Mouse (Mus musculus): ENCODE data around the gene Trak1. TPM values are rescaled to one million over a fixed set of nuclear protein-coding genes. Genes with fewer than 3 reads are reported as not detected.

The Trak1 gene
- total RNA-seq, 1 experiment: 18.9 TPM

GRCm38 (mm10) chr9:121414237-121414636, 116.9 kb downstream of the Trak1 start:
- H3K36me3 ChIP-seq (ENCODE audit: control insufficient read depth, insufficient read depth, low read length, poor library complexity, severe bottlenecking): peaks cover 10% of the 10 kb centered on the region; the same call in 1 of the 2 replicates
- peaks cover 15% of the 10 kb centered on the region for H3K9me3 ChIP-seq (ENCODE audit: control insufficient read depth, insufficient read depth, low read depth, low read length)
- in situ Hi-C loops (cut with MboI; ENCODE audit: low sequenced_read_pairs in 2 of 2, unreplicated experiment in 2 of 2): no loop called here
- H3K4me3 ChIP-seq (ENCODE audit: insufficient read depth in 1 of 2, low read depth in 1 of 2, low read length in 2 of 2, poor library complexity in 1 of 2, severe bottlenecking in 1 of 2): no peak overlapping the region
- H3K4me1 ChIP-seq (ENCODE audit: control insufficient read depth in 2 of 2, insufficient read depth in 2 of 2, low read length in 2 of 2, poor library complexity in 1 of 2): peaks cover 0 to 4% of the 10 kb centered on the region in 2 experiments; a peak in 1 of 4 replicates
- no peak for DNase-seq (ENCODE audit: low read depth, low spot score)
- no peak for TF ChIP-seq ZC3H11A (IDR thresholded peaks at IDR 0.05; ENCODE audit: borderline replicate concordance, low read depth, low read length)
- TF ChIP-seq CHD2 (IDR thresholded peaks at IDR 0.05; ENCODE audit: low read depth, low read length): no peak
- no peak for TF ChIP-seq HCFC1 (IDR thresholded peaks at IDR 0.05; ENCODE audit: borderline replicate concordance, insufficient read depth, low read length)
- TF ChIP-seq ZNF384 (IDR thresholded peaks at IDR 0.05; ENCODE audit: low read depth, low read length): no peak
- no peak for TF ChIP-seq MAFK (IDR thresholded peaks at IDR 0.05; ENCODE audit: insufficient read depth, low read depth, low read length)
- H3K27ac ChIP-seq (ENCODE audit: insufficient read depth, low read depth, low read length, poor library complexity, severe bottlenecking): no peak overlapping the region
- no peak overlapping the region for H3K9ac ChIP-seq (ENCODE audit: insufficient read depth, low read depth, low read length, poor library complexity, severe bottlenecking)

- in situ Hi-C loops (cut with MboI; ENCODE audit: low sequenced_read_pairs in 2 of 2, unreplicated experiment in 2 of 2): no loop called here
- H3K27ac ChIP-seq (ENCODE audit: insufficient read depth, low read depth, low read length, poor library complexity, severe bottlenecking): no peak overlapping the region
- peaks cover 10% of the 10 kb centered on the region; the same call in 1 of the 2 replicates for H3K36me3 ChIP-seq (ENCODE audit: control insufficient read depth, insufficient read depth, low read length, poor library complexity, severe bottlenecking)
- TF ChIP-seq MAFK (IDR thresholded peaks at IDR 0.05; ENCODE audit: insufficient read depth, low read depth, low read length) (no peak), CHD2 (IDR thresholded peaks at IDR 0.05; ENCODE audit: low read depth, low read length) (no peak), ZC3H11A (IDR thresholded peaks at IDR 0.05; ENCODE audit: borderline replicate concordance, low read depth, low read length) (no peak), HCFC1 (IDR thresholded peaks at IDR 0.05; ENCODE audit: borderline replicate concordance, insufficient read depth, low read length) (no peak), ZNF384 (IDR thresholded peaks at IDR 0.05; ENCODE audit: low read depth, low read length) (no peak)
- H3K4me3 ChIP-seq (ENCODE audit: insufficient read depth in 1 of 2, low read depth in 1 of 2, low read length in 2 of 2, poor library complexity in 1 of 2, severe bottlenecking in 1 of 2): no peak overlapping the region
- DNase-seq (ENCODE audit: low read depth, low spot score): no peak
- peaks cover 15% of the 10 kb centered on the region for H3K9me3 ChIP-seq (ENCODE audit: control insufficient read depth, insufficient read depth, low read depth, low read length)
- peaks cover 0 to 4% of the 10 kb centered on the region in 2 experiments; a peak in 1 of 4 replicates for H3K4me1 ChIP-seq (ENCODE audit: control insufficient read depth in 2 of 2, insufficient read depth in 2 of 2, low read length in 2 of 2, poor library complexity in 1 of 2)
- no peak overlapping the region for H3K9ac ChIP-seq (ENCODE audit: insufficient read depth, low read depth, low read length, poor library complexity, severe bottlenecking)
Measured at GRCm38 (mm10) chr9:121415626-121416241, 118.4 kb downstream of the Trak1 start.

GRCm38 (mm10) chr9:121416460-121416859, 119.2 kb downstream of the Trak1 start:
- in situ Hi-C loops (cut with MboI; ENCODE audit: low sequenced_read_pairs in 2 of 2, unreplicated experiment in 2 of 2): no loop called here
- TF ChIP-seq MAFK (IDR thresholded peaks at IDR 0.05; ENCODE audit: insufficient read depth, low read depth, low read length) (no peak), CHD2 (IDR thresholded peaks at IDR 0.05; ENCODE audit: low read depth, low read length) (no peak), ZC3H11A (IDR thresholded peaks at IDR 0.05; ENCODE audit: borderline replicate concordance, low read depth, low read length) (no peak), ZNF384 (IDR thresholded peaks at IDR 0.05; ENCODE audit: low read depth, low read length) (no peak), HCFC1 (IDR thresholded peaks at IDR 0.05; ENCODE audit: borderline replicate concordance, insufficient read depth, low read length) (no peak)
- Histone ChIP-seq H3K4me1 (ENCODE audit: control insufficient read depth in 2 of 2, insufficient read depth in 2 of 2, low read length in 2 of 2, poor library complexity in 1 of 2) (peaks cover 0 to 4% of the 10 kb centered on the region in 2 experiments; a peak in 1 of 4 replicates), H3K27ac (ENCODE audit: insufficient read depth, low read depth, low read length, poor library complexity, severe bottlenecking) (no peak overlapping the region), H3K9ac (ENCODE audit: insufficient read depth, low read depth, low read length, poor library complexity, severe bottlenecking) (no peak overlapping the region), H3K9me3 (ENCODE audit: control insufficient read depth, insufficient read depth, low read depth, low read length) (peaks cover 15% of the 10 kb centered on the region), H3K4me3 (ENCODE audit: insufficient read depth in 1 of 2, low read depth in 1 of 2, low read length in 2 of 2, poor library complexity in 1 of 2, severe bottlenecking in 1 of 2) (no peak overlapping the region), H3K36me3 (ENCODE audit: control insufficient read depth, insufficient read depth, low read length, poor library complexity, severe bottlenecking) (peaks cover 10% of the 10 kb centered on the region; the same call in 1 of the 2 replicates)
- no peak for DNase-seq (ENCODE audit: low read depth, low spot score)

GRCm38 (mm10) chr9:121416872-121417637, 119.8 kb downstream of the Trak1 start:
- no peak overlapping the region for H3K27ac ChIP-seq (ENCODE audit: insufficient read depth, low read depth, low read length, poor library complexity, severe bottlenecking)
- in situ Hi-C loops (cut with MboI; ENCODE audit: low sequenced_read_pairs in 2 of 2, unreplicated experiment in 2 of 2): no loop called here
- DNase-seq (ENCODE audit: low read depth, low spot score): no peak
- TF ChIP-seq MAFK (IDR thresholded peaks at IDR 0.05; ENCODE audit: insufficient read depth, low read depth, low read length) (no peak), ZNF384 (IDR thresholded peaks at IDR 0.05; ENCODE audit: low read depth, low read length) (no peak), CHD2 (IDR thresholded peaks at IDR 0.05; ENCODE audit: low read depth, low read length) (no peak), HCFC1 (IDR thresholded peaks at IDR 0.05; ENCODE audit: borderline replicate concordance, insufficient read depth, low read length) (no peak), ZC3H11A (IDR thresholded peaks at IDR 0.05; ENCODE audit: borderline replicate concordance, low read depth, low read length) (no peak)
- H3K9me3 ChIP-seq (ENCODE audit: control insufficient read depth, insufficient read depth, low read depth, low read length): peaks cover 15% of the 10 kb centered on the region
- no peak overlapping the region for H3K4me3 ChIP-seq (ENCODE audit: insufficient read depth in 1 of 2, low read depth in 1 of 2, low read length in 2 of 2, poor library complexity in 1 of 2, severe bottlenecking in 1 of 2)
- H3K4me1 ChIP-seq (ENCODE audit: control insufficient read depth in 2 of 2, insufficient read depth in 2 of 2, low read length in 2 of 2, poor library complexity in 1 of 2): peaks cover 0 to 4% of the 10 kb centered on the region in 2 experiments; a peak in 1 of 4 replicates
- H3K9ac ChIP-seq (ENCODE audit: insufficient read depth, low read depth, low read length, poor library complexity, severe bottlenecking): no peak overlapping the region
- H3K36me3 ChIP-seq (ENCODE audit: control insufficient read depth, insufficient read depth, low read length, poor library complexity, severe bottlenecking): peaks cover 10% of the 10 kb centered on the region; the same call in 1 of the 2 replicates

Data from ES-E14 (cell line).